Mouse (Mus musculus) duodenum, adult 2 months (tissue): ENCODE results near the gene Zfp954. TPM values are rescaled to one million over a fixed set of nuclear protein-coding genes. Genes with fewer than 3 reads are reported as not detected.

Source experiments
- polyA plus RNA-seq: library from polyadenylated mRNA; depleted of rRNA; stranded (reverse); fragments of >200 nt; gene quantifications from 2 replicates; pipeline ENCODE4 v1.2.3, GENCODE M21; 2012; ENCODE audit warnings: low replicate concordance; rRNA removed

Zfp954 gene
- 3.4 and 3.8 TPM in 2 replicates for polyA plus RNA-seq

DNA sequence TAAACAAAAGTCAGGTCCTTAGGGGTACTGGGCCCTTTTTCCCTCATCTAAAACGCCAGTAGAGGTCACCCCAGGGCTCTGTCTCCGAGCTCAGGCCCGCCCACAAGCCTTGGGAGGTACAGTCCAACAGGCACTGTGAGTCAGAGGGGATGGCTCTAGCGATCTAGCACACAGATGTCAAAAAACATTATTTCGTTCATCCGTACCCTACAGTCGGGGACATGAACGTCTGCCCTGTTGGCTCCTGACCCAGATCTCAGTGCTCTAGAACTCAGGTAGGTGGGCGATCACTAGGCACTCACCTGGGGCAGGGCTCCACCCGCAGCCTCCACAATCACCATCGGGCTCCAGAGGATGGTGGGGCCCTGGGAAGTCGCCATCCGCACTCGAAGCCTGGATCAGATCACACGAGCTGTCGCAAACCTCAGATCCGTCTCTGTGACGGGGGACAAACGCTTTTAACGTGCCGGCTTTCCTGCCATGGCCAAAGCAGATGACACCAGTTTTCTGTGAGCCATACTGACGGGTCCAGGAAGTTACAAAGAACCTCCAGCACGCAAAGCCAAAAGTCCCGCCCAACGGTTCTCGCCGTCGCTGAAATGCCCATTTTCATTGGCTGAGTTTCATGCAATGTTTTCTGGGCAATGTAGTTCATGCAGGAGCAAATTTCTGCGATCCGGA, at the start of gene Zfp954:
TSS of gene Zfp954 (minus strand) at position 568 of the 681 bp plus-strand sequence.

GRCm38 (mm10) chr7:7136379-7136866, 15.1 kb upstream of the Zfp954 start, which contains the start of gene Zfp773:
TSS of gene Zfp773 (minus strand) at chr7:7136755.

Other genes with a start within 250 kb of the Zfp954 start
- gene Aurkc, start 126.2 kb downstream of the Zfp954 start, polyA plus RNA-seq = not detected in 2 replicates
- 0.06 TPM in 2 replicates for gene Zfp773, start 15.3 kb upstream of the Zfp954 start, polyA plus RNA-seq
- 0.08 and 0.13 TPM in 2 replicates for gene Zfp418, start 49.8 kb upstream of the Zfp954 start, polyA plus RNA-seq
- gene Zfp772, start 88.5 kb upstream of the Zfp954 start, polyA plus RNA-seq = 0.17 and 0.32 TPM in 2 replicates
- gene Vmn2r29, start 125.8 kb upstream of the Zfp954 start, polyA plus RNA-seq = not detected in 2 replicates
- 0.58 TPM in 1 of 2 replicates, not detected in the other for gene Gm45844, start 156.8 kb upstream of the Zfp954 start, polyA plus RNA-seq
- gene Clcn4, start 179.4 kb upstream of the Zfp954 start, polyA plus RNA-seq = 8.8 and 17.5 TPM in 2 replicates
- not detected in 2 replicates for gene Vmn2r30, start 216.1 kb upstream of the Zfp954 start, polyA plus RNA-seq